Mouse (Mus musculus): ENCODE data around the gene Paqr5. TPM values are rescaled to one million over a fixed set of nuclear protein-coding genes. Genes with fewer than 3 reads are reported as not detected.

Paqr5 gene
- total RNA-seq, 4 experiments from 2014 or later: 3.8 to 5.7 (median 5.2) TPM

- DNase-seq (ENCODE audit: low spot score in 2 of 2): no peak
Observed at GRCm38 (mm10) chr9:62013316-62014097, 13.1 kb downstream of the Paqr5 start.

GRCm38 (mm10) chr9:62008360-62008759 lies 18.3 kb downstream of the Paqr5 start:
- no peak for DNase-seq (ENCODE audit: low spot score in 2 of 2)

- no peak for DNase-seq (ENCODE audit: low spot score in 2 of 2)
Observed at GRCm38 (mm10) chr9:62007028-62007427, 19.6 kb downstream of the Paqr5 start.

GRCm38 (mm10) chr9:62003611-62004010 lies 23.0 kb downstream of the Paqr5 start:
- no peak for DNase-seq (ENCODE audit: low spot score in 2 of 2)

- no peak for DNase-seq (ENCODE audit: low spot score in 2 of 2)
Observed at GRCm38 (mm10) chr9:61999653-62000420, 26.8 kb downstream of the Paqr5 start.

- DNase-seq (ENCODE audit: low spot score in 2 of 2): no peak
Observed at GRCm38 (mm10) chr9:61997860-61998259, 28.8 kb downstream of the Paqr5 start.

- no peak for DNase-seq (ENCODE audit: low spot score in 2 of 2)
Observed at GRCm38 (mm10) chr9:61991158-61991557, 35.5 kb downstream of the Paqr5 start.

- DNase-seq (ENCODE audit: low spot score in 2 of 2): no peak
Observed at GRCm38 (mm10) chr9:61990738-61991137, 35.9 kb downstream of the Paqr5 start.

- DNase-seq (ENCODE audit: low spot score in 2 of 2): no peak
Observed at GRCm38 (mm10) chr9:61986055-61986454, 40.6 kb downstream of the Paqr5 start.

GRCm38 (mm10) chr9:61985183-61985863 lies 41.3 kb downstream of the Paqr5 start:
- peak in 1 of 2 experiments; percentile 34 for DNase-seq (ENCODE audit: low spot score in 2 of 2)

- no peak for DNase-seq (ENCODE audit: low spot score in 2 of 2)
Observed at GRCm38 (mm10) chr9:61982940-61983620, 43.6 kb downstream of the Paqr5 start.

- no peak for DNase-seq (ENCODE audit: low spot score in 2 of 2)
Observed at GRCm38 (mm10) chr9:61981876-61982275, 44.8 kb downstream of the Paqr5 start.

GRCm38 (mm10) chr9:61979983-61980382 lies 46.7 kb downstream of the Paqr5 start:
- DNase-seq (ENCODE audit: low spot score in 2 of 2): no peak

GRCm38 (mm10) chr9:61977258-61977945 lies 49.3 kb downstream of the Paqr5 start:
- no peak for DNase-seq (ENCODE audit: low spot score in 2 of 2)

- DNase-seq (ENCODE audit: low spot score in 2 of 2): no peak
Observed at GRCm38 (mm10) chr9:61972031-61972430, 54.6 kb downstream of the Paqr5 start.

GRCm38 (mm10) chr9:61971045-61971444 lies 55.6 kb downstream of the Paqr5 start:
- DNase-seq (ENCODE audit: low spot score in 2 of 2): no peak

GRCm38 (mm10) chr9:61967357-61967756 lies 59.3 kb downstream of the Paqr5 start:
- peak in 1 of 2 experiments; percentile 52 for DNase-seq (ENCODE audit: low spot score in 2 of 2)

- DNase-seq (ENCODE audit: low spot score in 2 of 2): no peak
Observed at GRCm38 (mm10) chr9:61965987-61966386, 60.7 kb downstream of the Paqr5 start.

GRCm38 (mm10) chr9:61965411-61965930 lies 61.2 kb downstream of the Paqr5 start:
- DNase-seq (ENCODE audit: low spot score in 2 of 2): peak in 1 of 2 experiments; percentile 52

- DNase-seq (ENCODE audit: low spot score in 2 of 2): no peak
Observed at GRCm38 (mm10) chr9:61963356-61963755, 63.3 kb downstream of the Paqr5 start.

- no peak for DNase-seq (ENCODE audit: low spot score in 2 of 2)
Observed at GRCm38 (mm10) chr9:61961181-61961580, 65.5 kb downstream of the Paqr5 start.
